Mouse (Mus musculus) embryonic facial prominence, embryonic 12.5 days (tissue): ENCODE measurements at regions not wholly inside any gene's neighbourhood (a gene's known extent, or its start where the extent isn't known, plus 50 kb on each side); places are given as distances from the start of the nearest gene placed in this dataset.

Experiments used
- ATAC-seq: fragments of 200-750 bp; cut with Nextera tagmentation; 2 replicates; pipeline ENCODE4 v1.8.0; 2017; ENCODE audit not compliant: insufficient number of reproducible peaks, insufficient read depth, low FRiP score, low TSS enrichment
- H3K27ac ChIP-seq: fragments of 300-500 bp; sonication (generic); 2 replicates; pipeline ENCODE4 v1.5.1; 2016; ENCODE audit warnings: mild to moderate bottlenecking
- H3K27me3 ChIP-seq: fragments of 300-500 bp; sonication (generic); 2 replicates; pipeline ENCODE4 v1.6.1; 2016; ENCODE audit warnings: mild to moderate bottlenecking, moderate library complexity
- H3K36me3 ChIP-seq: fragments of 300-500 bp; sonication (generic); 2 replicates; pipeline ENCODE4 v1.6.1; 2016; ENCODE audit warnings: mild to moderate bottlenecking
- H3K4me1 ChIP-seq: fragments of 300-500 bp; sonication (generic); 2 replicates; pipeline ENCODE4 v1.6.1; 2016
- H3K4me2 ChIP-seq: fragments of 300-500 bp; sonication (generic); replicated peaks from 2 replicates; pipeline ENCODE4 v1.6.1; 2016; ENCODE audit warnings: mild to moderate bottlenecking, moderate library complexity
- H3K4me3 ChIP-seq: fragments of 300-500 bp; sonication (generic); 2 replicates; pipeline ENCODE4 v1.5.1; 2016; ENCODE audit warnings: mild to moderate bottlenecking
- H3K9ac ChIP-seq: fragments of 300-500 bp; sonication (generic); 2 replicates; pipeline ENCODE4 v1.6.1; 2016; ENCODE audit warnings: mild to moderate bottlenecking, moderate library complexity
- H3K9me3 ChIP-seq: fragments of 300-500 bp; sonication (generic); 2 replicates; pipeline ENCODE4 v1.6.1; 2016; ENCODE audit warnings: mild to moderate bottlenecking, moderate library complexity
- WGBS: fragments of 180-500 bp; shearing (Covaris S2); methylation state at CpG from one replicate; pipeline ENCODE4 v1.1.7; 2016; 5-methylcytosine and 5-hydroxymethylcytosine counted together

- 70% methylated on average over 7 of the region's 7 CpGs for WGBS
- Histone ChIP-seq H3K9me3 (no peaks in the 10 kb centered on the region), H3K4me3 (no peak overlapping the region), H3K4me2 (no peak overlapping the region), H3K36me3 (no peaks in the 10 kb centered on the region), H3K27me3 (no peaks in the 10 kb centered on the region), H3K4me1 (no peaks in the 10 kb centered on the region), H3K27ac (0 out of 2 replicates have a peak overlapping the region, but pooled peaks have one; percentile 12), H3K9ac (no peak overlapping the region)
- no peak for ATAC-seq
Measured at GRCm38 (mm10) chr5:73902470-73903218, 165.6 kb downstream of the Usp46 start.

GRCm38 (mm10) chr5:73903219-73903570 is 165.0 kb downstream of the Usp46 start:
- WGBS, result 65% methylated on average over 8 of the region's 8 CpGs
- H3K36me3 ChIP-seq, result no peaks in the 10 kb centered on the region
- no peak overlapping the region for H3K9ac ChIP-seq
- ATAC-seq, result no peak
- 0 out of 2 replicates have a peak overlapping the region, but pooled peaks have one; percentile 12 for H3K27ac ChIP-seq
- no peaks in the 10 kb centered on the region for H3K27me3 ChIP-seq
- no peak overlapping the region for H3K4me2 ChIP-seq
- H3K9me3 ChIP-seq, result no peaks in the 10 kb centered on the region
- no peak overlapping the region for H3K4me3 ChIP-seq
- no peaks in the 10 kb centered on the region for H3K4me1 ChIP-seq

- no peak for ATAC-seq
- WGBS, result 81% methylated on average over 8 of the region's 8 CpGs
- Histone ChIP-seq H3K4me1 (no peaks in the 10 kb centered on the region), H3K9me3 (no peaks in the 10 kb centered on the region), H3K36me3 (no peaks in the 10 kb centered on the region), H3K9ac (no peak overlapping the region), H3K4me3 (no peak overlapping the region), H3K27ac (no peak overlapping the region), H3K27me3 (no peaks in the 10 kb centered on the region), H3K4me2 (no peak overlapping the region)
Measured at GRCm38 (mm10) chr5:73904146-73904811, 164.0 kb downstream of the Usp46 start.

- Histone ChIP-seq H3K27ac (no peak overlapping the region), H3K9ac (no peak overlapping the region), H3K4me2 (no peak overlapping the region), H3K4me3 (no peak overlapping the region), H3K4me1 (no peaks in the 10 kb centered on the region), H3K9me3 (no peaks in the 10 kb centered on the region), H3K27me3 (no peaks in the 10 kb centered on the region), H3K36me3 (no peaks in the 10 kb centered on the region)
- 94% methylated on average over 1 of the region's 1 CpGs for WGBS
- ATAC-seq, result no peak
Measured at GRCm38 (mm10) chr5:73912149-73912548, 156.1 kb downstream of the Usp46 start.

- no peaks in the 10 kb centered on the region for H3K36me3 ChIP-seq
- peaks cover 3% of the 10 kb centered on the region; the same call in 1 of the 2 replicates for H3K4me1 ChIP-seq
- no peak for ATAC-seq
- H3K9me3 ChIP-seq, result no peaks in the 10 kb centered on the region
- H3K9ac ChIP-seq, result no peak overlapping the region
- H3K27me3 ChIP-seq, result no peaks in the 10 kb centered on the region
- 50% methylated on average over 6 of the region's 6 CpGs for WGBS
- H3K27ac ChIP-seq, result no peak overlapping the region
- no peak overlapping the region for H3K4me3 ChIP-seq
- H3K4me2 ChIP-seq, result no peak overlapping the region
Measured at GRCm38 (mm10) chr5:73913116-73913515, 155.1 kb downstream of the Usp46 start.

GRCm38 (mm10) chr5:73918011-73918410 is 150.2 kb downstream of the Usp46 start:
- no peak overlapping the region for H3K4me2 ChIP-seq
- H3K4me1 ChIP-seq, result peaks cover 3% of the 10 kb centered on the region; the same call in 1 of the 2 replicates
- no peak overlapping the region for H3K27ac ChIP-seq
- no peak overlapping the region for H3K9ac ChIP-seq
- H3K9me3 ChIP-seq, result no peaks in the 10 kb centered on the region; the same call in 1 of the 2 replicates
- 26% methylated on average over 2 of the region's 2 CpGs for WGBS
- no peaks in the 10 kb centered on the region for H3K36me3 ChIP-seq
- no peak overlapping the region for H3K4me3 ChIP-seq
- no peak for ATAC-seq
- no peaks in the 10 kb centered on the region for H3K27me3 ChIP-seq

GRCm38 (mm10) chr5:73919936-73920335 is 148.3 kb downstream of the Usp46 start:
- no peak overlapping the region for H3K27ac ChIP-seq
- H3K27me3 ChIP-seq, result no peaks in the 10 kb centered on the region
- 92% methylated on average over 6 of the region's 6 CpGs for WGBS
- H3K9ac ChIP-seq, result no peak overlapping the region
- no peak overlapping the region for H3K4me2 ChIP-seq
- H3K4me1 ChIP-seq, result peaks cover 3% of the 10 kb centered on the region; the same call in 1 of the 2 replicates
- ATAC-seq, result no peak
- no peak overlapping the region for H3K4me3 ChIP-seq
- no peaks in the 10 kb centered on the region; the same call in 1 of the 2 replicates for H3K9me3 ChIP-seq
- no peaks in the 10 kb centered on the region for H3K36me3 ChIP-seq

- ATAC-seq, result no peak
- no peak overlapping the region for H3K4me2 ChIP-seq
- no peaks in the 10 kb centered on the region for H3K27me3 ChIP-seq
- no peaks in the 10 kb centered on the region for H3K9me3 ChIP-seq
- no peaks in the 10 kb centered on the region for H3K36me3 ChIP-seq
- no peak overlapping the region for H3K9ac ChIP-seq
- no peak overlapping the region for H3K4me3 ChIP-seq
- no peak overlapping the region for H3K27ac ChIP-seq
- H3K4me1 ChIP-seq, result peaks cover 9% of the 10 kb centered on the region
- 58% methylated on average over 9 of the region's 9 CpGs for WGBS
Measured at GRCm38 (mm10) chr5:73927534-73927933, 140.7 kb downstream of the Usp46 start.

- H3K4me3 ChIP-seq, result no peak overlapping the region
- H3K27me3 ChIP-seq, result no peaks in the 10 kb centered on the region
- no peak overlapping the region for H3K27ac ChIP-seq
- WGBS, result 69% methylated on average over 10 of the region's 10 CpGs
- no peak overlapping the region for H3K9ac ChIP-seq
- no peaks in the 10 kb centered on the region for H3K9me3 ChIP-seq
- H3K4me1 ChIP-seq, result peaks cover 9% of the 10 kb centered on the region
- ATAC-seq, result no peak
- no peak overlapping the region for H3K4me2 ChIP-seq
- H3K36me3 ChIP-seq, result no peaks in the 10 kb centered on the region
Measured at GRCm38 (mm10) chr5:73928691-73929090, 139.5 kb downstream of the Usp46 start.

GRCm38 (mm10) chr5:73930205-73930604 is 138.0 kb downstream of the Usp46 start:
- Histone ChIP-seq H3K27ac (0 out of 2 replicates have a peak overlapping the region, but pooled peaks have one; percentile 23), H3K9ac (no peak overlapping the region), H3K27me3 (no peaks in the 10 kb centered on the region), H3K36me3 (no peaks in the 10 kb centered on the region), H3K4me3 (no peak overlapping the region), H3K4me1 (peaks cover 9% of the 10 kb centered on the region), H3K9me3 (no peaks in the 10 kb centered on the region), H3K4me2 (no peak overlapping the region)
- WGBS, result 73% methylated on average over 5 of the region's 5 CpGs
- no peak for ATAC-seq

- 38% methylated on average over 2 of the region's 2 CpGs for WGBS
- H3K4me1 ChIP-seq, result no peaks in the 10 kb centered on the region
- H3K4me2 ChIP-seq, result no peak overlapping the region
- no peaks in the 10 kb centered on the region for H3K27me3 ChIP-seq
- H3K27ac ChIP-seq, result no peak overlapping the region
- H3K9me3 ChIP-seq, result no peaks in the 10 kb centered on the region
- no peaks in the 10 kb centered on the region for H3K36me3 ChIP-seq
- H3K4me3 ChIP-seq, result no peak overlapping the region
- H3K9ac ChIP-seq, result no peak overlapping the region
- ATAC-seq, result no peak
Measured at GRCm38 (mm10) chr5:73937799-73938198, 130.4 kb downstream of the Usp46 start.

GRCm38 (mm10) chr5:73938450-73938849 is 129.8 kb downstream of the Usp46 start:
- no peak for ATAC-seq
- H3K27ac ChIP-seq, result no peak overlapping the region
- WGBS, result 31% methylated on average over 4 of the region's 4 CpGs

More at GRCm38 (mm10) chr5:73938450-73938849, 129.8 kb downstream of the Usp46 start:
- no peak overlapping the region for H3K4me2 ChIP-seq
- no peaks in the 10 kb centered on the region for H3K27me3 ChIP-seq
- H3K9me3 ChIP-seq, result no peaks in the 10 kb centered on the region
- no peak overlapping the region for H3K9ac ChIP-seq
- no peaks in the 10 kb centered on the region for H3K4me1 ChIP-seq
- H3K4me3 ChIP-seq, result no peak overlapping the region
- H3K36me3 ChIP-seq, result no peaks in the 10 kb centered on the region
